Mouse (Mus musculus) liver, embryonic 14.5 days (tissue): Measurements from ENCODE around the gene Slc8b1.

Experiments
- CTCF ChIP-seq: IDR thresholded peaks from 2 replicates; pipeline ENCODE4 v1.5.1; 2016; ENCODE audit warnings: antibody characterized with exemption, low read depth, control low read depth
- EP300 ChIP-seq: IDR thresholded peaks from 2 replicates; pipeline ENCODE4 v1.6.1; 2016; ENCODE audit warnings: antibody characterized with exemption, low read depth

- TF ChIP-seq EP300 (no peak), CTCF (no peak)
These were observed 17.0 kb upstream of the Slc8b1 start for GRCm38 (mm10) chr5:120493873-120494395.
